Mouse (Mus musculus): Measurements from ENCODE around the gene Olfr1417. TPM values are rescaled to one million over a fixed set of nuclear protein-coding genes. Genes with fewer than 3 reads are reported as not detected.

Gene Olfr1417
- polyA plus RNA-seq, 1 experiment from 2014 or later = not detected

DNA sequence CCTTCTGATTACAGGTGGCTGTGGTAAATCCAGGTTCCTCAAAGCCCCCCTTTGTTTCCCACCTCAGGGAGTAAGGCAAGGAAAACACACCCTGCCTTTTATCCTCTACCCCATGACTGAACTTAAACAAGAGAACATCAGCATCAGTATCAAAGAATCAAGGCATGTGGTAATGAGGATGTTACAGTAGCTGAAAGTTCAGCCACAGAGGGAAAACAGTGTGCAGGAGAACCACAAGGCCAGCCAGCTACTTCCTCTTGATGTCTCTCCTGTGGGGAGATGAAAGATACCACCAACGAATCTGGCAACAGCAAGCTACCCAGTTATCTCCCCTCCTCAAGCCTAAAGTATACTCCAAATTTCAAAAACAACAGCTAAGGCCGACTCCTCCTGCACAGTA is 31.8 kb downstream of the Olfr1417 start:
- H3K4me2 ChIP-seq = no peak overlapping the region
- no peak overlapping the region for H3K4me3 ChIP-seq (ENCODE audit: low read depth, low read length)
- no peaks in the 10 kb centered on the region for H3K9me3 ChIP-seq (ENCODE audit: control insufficient read depth, low read length)
- WGBS = 29% methylated on average over 2 of the region's 2 CpGs
- H3K36me3 ChIP-seq (ENCODE audit: control insufficient read depth, insufficient read depth, low read length) = no peaks in the 10 kb centered on the region
- DNase-seq (ENCODE audit: low spot score) = no peak
- no peaks in the 10 kb centered on the region for H3K27me3 ChIP-seq (replicated peaks; ENCODE audit: control insufficient read depth, insufficient read depth, low read length)
- H3K27ac ChIP-seq (ENCODE audit: low read depth, low read length) = no peak overlapping the region
- no peak overlapping the region for H3K9ac ChIP-seq (ENCODE audit: low read depth, low read length)
- ATAC-seq (replicated peaks; ENCODE audit: low FRiP score) = no peak
- H3K4me1 ChIP-seq (replicated peaks; ENCODE audit: control insufficient read depth, insufficient read depth, low read length) = 0 out of 2 replicates have a peak, but pooled peaks cover 6% of the 10 kb centered on the region

GRCm38 (mm10) chr19:11804423-11804822 is 34.6 kb downstream of the Olfr1417 start:
- ATAC-seq (replicated peaks; ENCODE audit: low FRiP score) (no peak), DNase-seq (ENCODE audit: low spot score) (no peak)
- Histone ChIP-seq H3K4me2 (no peak overlapping the region), H3K27ac (ENCODE audit: low read depth, low read length) (no peak overlapping the region), H3K4me1 (replicated peaks; ENCODE audit: control insufficient read depth, insufficient read depth, low read length) (0 out of 2 replicates have a peak, but pooled peaks cover 2% of the 10 kb centered on the region), H3K27me3 (replicated peaks; ENCODE audit: control insufficient read depth, insufficient read depth, low read length) (no peaks in the 10 kb centered on the region), H3K9ac (ENCODE audit: low read depth, low read length) (no peak overlapping the region), H3K4me3 (ENCODE audit: low read depth, low read length) (no peak overlapping the region), H3K9me3 (ENCODE audit: control insufficient read depth, low read length) (no peaks in the 10 kb centered on the region), H3K36me3 (ENCODE audit: control insufficient read depth, insufficient read depth, low read length) (no peaks in the 10 kb centered on the region)
- 37% methylated on average over 1 of the region's 1 CpGs for WGBS

GRCm38 (mm10) chr19:11800531-11801315 is 38.3 kb downstream of the Olfr1417 start:
- Histone ChIP-seq H3K9ac (ENCODE audit: low read depth, low read length) (no peak overlapping the region), H3K27ac (ENCODE audit: low read depth, low read length) (no peak overlapping the region), H3K27me3 (replicated peaks; ENCODE audit: control insufficient read depth, insufficient read depth, low read length) (no peaks in the 10 kb centered on the region), H3K36me3 (ENCODE audit: control insufficient read depth, insufficient read depth, low read length) (no peaks in the 10 kb centered on the region), H3K9me3 (ENCODE audit: control insufficient read depth, low read length) (no peaks in the 10 kb centered on the region), H3K4me2 (no peak overlapping the region), H3K4me3 (ENCODE audit: low read depth, low read length) (no peak overlapping the region), H3K4me1 (replicated peaks; ENCODE audit: control insufficient read depth, insufficient read depth, low read length) (no peaks in the 10 kb centered on the region)
- WGBS = 80% methylated on average over 8 of the region's 8 CpGs
- DNase-seq (ENCODE audit: low spot score) (no peak), ATAC-seq (replicated peaks; ENCODE audit: low FRiP score) (no peak)

DNA sequence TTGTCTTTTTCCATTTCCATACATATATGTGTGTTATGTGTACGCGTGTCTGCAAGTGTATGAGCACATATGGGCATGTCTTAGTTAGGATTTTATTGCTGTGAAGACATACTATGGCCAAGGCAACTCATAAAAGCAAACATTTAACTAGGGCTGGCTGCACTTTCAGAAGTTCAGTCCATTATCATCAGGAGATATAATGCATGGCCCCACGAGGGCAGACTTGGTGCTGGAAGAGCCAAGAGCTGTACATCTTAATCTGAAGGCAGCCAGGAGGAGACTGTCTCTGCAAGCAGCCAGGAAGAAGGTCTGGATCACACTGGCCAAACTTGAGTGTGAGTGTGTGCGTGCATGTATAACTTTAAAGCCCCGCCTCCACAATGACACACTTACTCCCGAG is 44.6 kb downstream of the Olfr1417 start:
- H3K9ac ChIP-seq (ENCODE audit: low read depth, low read length) = no peak overlapping the region
- H3K9me3 ChIP-seq (ENCODE audit: control insufficient read depth, low read length) = no peaks in the 10 kb centered on the region
- H3K27me3 ChIP-seq (replicated peaks; ENCODE audit: control insufficient read depth, insufficient read depth, low read length) = no peaks in the 10 kb centered on the region
- ATAC-seq (replicated peaks; ENCODE audit: low FRiP score) = no peak
- H3K36me3 ChIP-seq (ENCODE audit: control insufficient read depth, insufficient read depth, low read length) = no peaks in the 10 kb centered on the region
- no peak for DNase-seq (ENCODE audit: low spot score)
- H3K4me3 ChIP-seq (ENCODE audit: low read depth, low read length) = no peak overlapping the region
- no peak overlapping the region for H3K27ac ChIP-seq (ENCODE audit: low read depth, low read length)
- H3K4me1 ChIP-seq (replicated peaks; ENCODE audit: control insufficient read depth, insufficient read depth, low read length) = no peaks in the 10 kb centered on the region
- WGBS = 76% methylated on average over 6 of the region's 6 CpGs
- H3K4me2 ChIP-seq = no peak overlapping the region

- no peaks in the 10 kb centered on the region for H3K36me3 ChIP-seq (ENCODE audit: control insufficient read depth, insufficient read depth, low read length)
- H3K27me3 ChIP-seq (replicated peaks; ENCODE audit: control insufficient read depth, insufficient read depth, low read length) = no peaks in the 10 kb centered on the region
- WGBS = 74% methylated on average over 2 of the region's 2 CpGs
- H3K9me3 ChIP-seq (ENCODE audit: control insufficient read depth, low read length) = no peaks in the 10 kb centered on the region
- no peak overlapping the region for H3K4me3 ChIP-seq (ENCODE audit: low read depth, low read length)
- H3K27ac ChIP-seq (ENCODE audit: low read depth, low read length) = no peak overlapping the region
- no peaks in the 10 kb centered on the region for H3K4me1 ChIP-seq (replicated peaks; ENCODE audit: control insufficient read depth, insufficient read depth, low read length)
- H3K4me2 ChIP-seq = no peak overlapping the region
- DNase-seq (ENCODE audit: low spot score) (no peak), ATAC-seq (replicated peaks; ENCODE audit: low FRiP score) (no peak)
- H3K9ac ChIP-seq (ENCODE audit: low read depth, low read length) = no peak overlapping the region
These were observed 45.2 kb downstream of the Olfr1417 start for GRCm38 (mm10) chr19:11793741-11794359.

GRCm38 (mm10) chr19:11791825-11792224 is 47.2 kb downstream of the Olfr1417 start:
- Histone ChIP-seq H3K4me2 (no peak overlapping the region), H3K4me3 (ENCODE audit: low read depth, low read length) (no peak overlapping the region), H3K9me3 (ENCODE audit: control insufficient read depth, low read length) (no peaks in the 10 kb centered on the region), H3K27ac (ENCODE audit: low read depth, low read length) (no peak overlapping the region), H3K27me3 (replicated peaks; ENCODE audit: control insufficient read depth, insufficient read depth, low read length) (no peaks in the 10 kb centered on the region), H3K4me1 (replicated peaks; ENCODE audit: control insufficient read depth, insufficient read depth, low read length) (no peaks in the 10 kb centered on the region), H3K36me3 (ENCODE audit: control insufficient read depth, insufficient read depth, low read length) (no peaks in the 10 kb centered on the region), H3K9ac (ENCODE audit: low read depth, low read length) (no peak overlapping the region)
- no peak for DNase-seq (ENCODE audit: low spot score)
- no peak for ATAC-seq (replicated peaks; ENCODE audit: low FRiP score)
- 67% methylated on average over 5 of the region's 5 CpGs for WGBS

GRCm38 (mm10) chr19:11788876-11789275 is 50.1 kb downstream of the Olfr1417 start:
- DNase-seq (ENCODE audit: low spot score) (no peak), ATAC-seq (replicated peaks; ENCODE audit: low FRiP score) (no peak)
- H3K4me3 ChIP-seq (ENCODE audit: low read depth, low read length) = no peak overlapping the region
- H3K27ac ChIP-seq (ENCODE audit: low read depth, low read length) = no peak overlapping the region
- H3K9me3 ChIP-seq (ENCODE audit: control insufficient read depth, low read length) = no peaks in the 10 kb centered on the region
- no peaks in the 10 kb centered on the region for H3K27me3 ChIP-seq (replicated peaks; ENCODE audit: control insufficient read depth, insufficient read depth, low read length)
- WGBS = 85% methylated on average over 6 of the region's 6 CpGs
- H3K4me2 ChIP-seq = no peak overlapping the region
- H3K36me3 ChIP-seq (ENCODE audit: control insufficient read depth, insufficient read depth, low read length) = no peaks in the 10 kb centered on the region
- H3K9ac ChIP-seq (ENCODE audit: low read depth, low read length) = no peak overlapping the region
- no peaks in the 10 kb centered on the region for H3K4me1 ChIP-seq (replicated peaks; ENCODE audit: control insufficient read depth, insufficient read depth, low read length)

- no peak overlapping the region for H3K4me2 ChIP-seq
- H3K27me3 ChIP-seq (replicated peaks; ENCODE audit: control insufficient read depth, insufficient read depth, low read length) = no peaks in the 10 kb centered on the region
- no peak overlapping the region for H3K9ac ChIP-seq (ENCODE audit: low read depth, low read length)
- H3K4me3 ChIP-seq (ENCODE audit: low read depth, low read length) = no peak overlapping the region
- H3K4me1 ChIP-seq (replicated peaks; ENCODE audit: control insufficient read depth, insufficient read depth, low read length) = no peaks in the 10 kb centered on the region
- no peaks in the 10 kb centered on the region for H3K9me3 ChIP-seq (ENCODE audit: control insufficient read depth, low read length)
- H3K36me3 ChIP-seq (ENCODE audit: control insufficient read depth, insufficient read depth, low read length) = no peaks in the 10 kb centered on the region
- ATAC-seq (replicated peaks; ENCODE audit: low FRiP score) (no peak), DNase-seq (ENCODE audit: low spot score) (no peak)
- no peak overlapping the region for H3K27ac ChIP-seq (ENCODE audit: low read depth, low read length)
- WGBS = 86% methylated on average over 6 of the region's 6 CpGs
These were observed 51.2 kb downstream of the Olfr1417 start for GRCm38 (mm10) chr19:11787826-11788225.

All from liver, embryonic 11.5 days (tissue).